Mouse (Mus musculus): ENCODE data around the gene Rab3c.

Gene Rab3c

GRCm38 (mm10) chr13:110190039-110190438 lies 90.8 kb downstream of the Rab3c start:
- no peak for DNase-seq (ENCODE audit: low spot score in 2 of 2)

GRCm38 (mm10) chr13:110184963-110185685 lies 95.7 kb downstream of the Rab3c start:
- DNase-seq (ENCODE audit: low spot score in 2 of 2): no peak

GRCm38 (mm10) chr13:110175651-110176050 lies 105.1 kb downstream of the Rab3c start:
- no peak for DNase-seq (ENCODE audit: low spot score in 2 of 2)

GRCm38 (mm10) chr13:110169669-110170068 lies 111.1 kb downstream of the Rab3c start:
- no peak for DNase-seq (ENCODE audit: low spot score in 2 of 2)

GRCm38 (mm10) chr13:110169152-110169551 lies 111.6 kb downstream of the Rab3c start:
- no peak for DNase-seq (ENCODE audit: low spot score in 2 of 2)

GRCm38 (mm10) chr13:110168570-110168969 lies 112.2 kb downstream of the Rab3c start:
- no peak for DNase-seq (ENCODE audit: low spot score in 2 of 2)

GRCm38 (mm10) chr13:110166622-110167330 lies 114.0 kb downstream of the Rab3c start:
- no peak for DNase-seq (ENCODE audit: low spot score in 2 of 2)

- no peak for DNase-seq (ENCODE audit: low spot score in 2 of 2)
Observed at GRCm38 (mm10) chr13:110159980-110160379, 120.8 kb downstream of the Rab3c start.

- DNase-seq (ENCODE audit: low spot score in 2 of 2): no peak
Observed at GRCm38 (mm10) chr13:110158588-110159519, 121.9 kb downstream of the Rab3c start.

- peak in 1 of 2 experiments; percentile 43 for DNase-seq (ENCODE audit: low spot score in 2 of 2)
Observed at GRCm38 (mm10) chr13:110145545-110145944, 135.3 kb downstream of the Rab3c start.

- peak in 1 of 2 experiments; percentile 15 for DNase-seq (ENCODE audit: low spot score in 2 of 2)
Observed at GRCm38 (mm10) chr13:110145019-110145418, 135.8 kb downstream of the Rab3c start.

- DNase-seq (ENCODE audit: low spot score in 2 of 2): no peak
Observed at GRCm38 (mm10) chr13:110139339-110139738, 141.5 kb downstream of the Rab3c start.

- DNase-seq (ENCODE audit: low spot score in 2 of 2): no peak
Observed at GRCm38 (mm10) chr13:110138644-110139043, 142.2 kb downstream of the Rab3c start.

- no peak for DNase-seq (ENCODE audit: low spot score in 2 of 2)
Observed at GRCm38 (mm10) chr13:110127613-110128258, 153.1 kb downstream of the Rab3c start.

- no peak for DNase-seq (ENCODE audit: low spot score in 2 of 2)
Observed at GRCm38 (mm10) chr13:110122825-110123224, 158.0 kb downstream of the Rab3c start.

- no peak for DNase-seq (ENCODE audit: low spot score in 2 of 2)
Observed at GRCm38 (mm10) chr13:110116892-110117291, 163.9 kb downstream of the Rab3c start.

- no peak for DNase-seq (ENCODE audit: low spot score in 2 of 2)
Observed at GRCm38 (mm10) chr13:110116316-110116715, 164.5 kb downstream of the Rab3c start.

- DNase-seq (ENCODE audit: low spot score in 2 of 2): no peak
Observed at GRCm38 (mm10) chr13:110114870-110115645, 165.7 kb downstream of the Rab3c start.

GRCm38 (mm10) chr13:110113711-110114110 lies 167.1 kb downstream of the Rab3c start:
- no peak for DNase-seq (ENCODE audit: low spot score in 2 of 2)

GRCm38 (mm10) chr13:110097424-110098050 lies 183.3 kb downstream of the Rab3c start:
- no peak for DNase-seq (ENCODE audit: low spot score in 2 of 2)

Data from spleen, postnatal 4 days (tissue).